Mouse (Mus musculus) cerebral cortex, adult 2 months (tissue): Measurements from ENCODE around the gene Crebrf.

Source experiments
- whole genome bisulfite sequencing: fragments of 180-500 bp; shearing (Covaris S2); methylation state at CpG from one replicate; pipeline ENCODE4 v1.1.7; 2018; 5-methylcytosine and 5-hydroxymethylcytosine counted together

The Crebrf gene

DNA sequence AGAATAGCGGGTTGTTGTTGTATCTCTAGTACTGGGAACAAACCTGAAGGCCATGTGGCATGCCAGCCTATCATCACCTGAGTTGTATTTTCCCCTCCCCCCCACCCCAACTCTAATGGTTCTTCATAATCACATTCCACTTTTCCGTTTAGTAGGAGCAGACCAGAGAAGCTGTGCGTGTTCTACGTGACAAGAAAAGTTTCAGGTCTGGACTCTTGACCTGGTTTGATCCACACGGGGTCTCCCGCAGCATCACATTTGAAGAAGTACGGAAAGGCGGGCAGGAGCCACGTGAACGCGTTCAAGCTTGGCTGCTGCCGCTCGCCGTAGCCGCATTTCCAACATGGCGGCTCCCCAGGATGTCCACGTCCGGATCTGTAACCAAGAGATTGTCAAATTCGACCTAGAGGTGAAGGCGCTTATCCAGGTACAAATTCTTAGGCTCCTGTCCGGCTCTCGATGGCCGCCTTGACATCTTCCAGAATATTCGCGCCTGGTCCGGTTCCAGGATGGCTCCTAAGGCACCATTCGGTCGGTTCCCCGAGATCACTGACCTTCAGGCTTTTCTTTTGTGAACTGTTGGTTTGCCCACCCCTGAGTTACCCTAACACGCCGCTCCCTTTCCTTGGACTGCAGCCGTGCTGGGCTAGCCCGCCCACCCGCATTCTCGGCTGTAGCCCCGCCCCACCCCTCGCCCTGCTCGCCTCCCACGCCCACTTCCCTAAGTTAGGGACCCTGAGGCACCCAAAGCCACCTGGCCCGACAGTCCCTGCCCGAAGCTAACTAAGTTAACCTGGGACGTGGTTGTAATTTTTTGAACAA lies 65.5 kb downstream of the Crebrf start, which contains the start of gene Bnip1:
Bnip1 (plus strand) TSS at position 317 of the 822 bp plus-strand sequence.
- under 1% methylated on average over 42 of the region's 42 CpGs for WGBS

GRCm38 (mm10) chr17:26781610-26782043 lies 66.2 kb downstream of the Crebrf start:
- WGBS: 13% methylated on average over 5 of the region's 5 CpGs

- 84% methylated on average over 8 of the region's 8 CpGs for WGBS
These were observed 69.1 kb downstream of the Crebrf start for GRCm38 (mm10) chr17:26784525-26784924.

DNA sequence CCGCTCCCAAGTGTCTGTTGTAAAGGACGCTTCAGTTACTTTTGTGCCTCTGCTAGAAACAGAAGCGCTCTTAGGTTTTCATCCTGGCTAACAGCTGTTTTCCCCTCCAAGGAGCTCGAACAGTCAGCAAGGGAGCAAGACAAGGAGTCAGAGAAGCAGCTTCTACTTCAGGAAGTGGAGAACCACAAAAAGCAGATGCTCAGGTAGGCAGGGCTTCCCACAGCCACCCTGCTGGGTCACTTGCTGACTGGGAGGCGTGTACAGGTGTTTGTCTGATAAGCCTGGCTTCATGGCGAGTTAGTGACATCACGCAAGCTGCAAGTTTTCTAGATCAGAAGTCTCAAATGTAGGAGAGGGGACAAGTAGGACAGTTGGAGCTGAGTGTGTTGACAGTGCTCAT lies 71.1 kb downstream of the Crebrf start:
- 96% methylated on average over 7 of the region's 7 CpGs for WGBS

GRCm38 (mm10) chr17:26788986-26789385 lies 73.5 kb downstream of the Crebrf start:
- 96% methylated on average over 8 of the region's 8 CpGs for WGBS

DNA sequence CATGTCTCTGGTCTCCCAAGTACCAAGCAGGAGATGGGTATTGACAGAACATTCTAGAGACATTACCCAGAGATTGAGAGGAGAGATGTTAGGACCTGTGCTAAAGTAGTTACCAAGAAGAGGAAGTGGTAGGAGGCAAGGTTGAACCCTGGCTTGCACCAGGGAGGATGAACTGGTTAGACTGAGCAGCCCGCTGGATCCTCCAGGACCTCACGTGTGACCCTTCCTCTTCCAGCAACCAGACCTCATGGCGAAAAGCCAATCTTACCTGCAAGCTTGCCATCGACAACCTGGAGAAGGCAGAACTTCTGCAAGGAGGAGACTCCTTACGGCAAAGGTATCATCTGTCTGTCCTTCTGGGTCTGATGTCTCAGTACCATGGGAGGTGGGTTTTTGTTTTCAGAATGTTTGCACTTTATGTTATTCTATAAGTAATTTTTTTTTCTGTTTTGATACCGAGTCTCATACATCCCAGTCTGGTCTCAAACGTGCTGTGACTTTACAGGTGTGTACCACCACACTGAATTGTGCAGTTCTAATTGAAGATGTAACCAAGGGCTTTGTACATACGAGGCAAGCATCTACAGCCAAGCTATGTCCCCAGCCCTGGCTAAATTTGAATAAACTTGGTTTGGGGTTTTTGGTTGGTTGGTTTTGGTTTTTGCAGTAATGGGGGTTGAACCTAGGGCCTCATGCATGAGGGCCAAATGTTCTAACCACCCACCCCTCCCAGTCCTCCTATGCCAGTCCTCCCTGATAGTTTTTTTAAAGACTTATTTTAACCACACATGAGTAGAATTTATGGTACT lies 74.2 kb downstream of the Crebrf start:
- 91% methylated on average over 8 of the region's 8 CpGs for WGBS

GRCm38 (mm10) chr17:26790269-26791214 lies 75.1 kb downstream of the Crebrf start:
- 81% methylated on average over 11 of the region's 11 CpGs for WGBS

GRCm38 (mm10) chr17:26791580-26791979 lies 76.1 kb downstream of the Crebrf start:
- 51% methylated on average over 7 of the region's 7 CpGs for WGBS

- 72% methylated on average over 15 of the region's 15 CpGs for WGBS
These were observed 76.6 kb downstream of the Crebrf start for GRCm38 (mm10) chr17:26792096-26792495.

DNA sequence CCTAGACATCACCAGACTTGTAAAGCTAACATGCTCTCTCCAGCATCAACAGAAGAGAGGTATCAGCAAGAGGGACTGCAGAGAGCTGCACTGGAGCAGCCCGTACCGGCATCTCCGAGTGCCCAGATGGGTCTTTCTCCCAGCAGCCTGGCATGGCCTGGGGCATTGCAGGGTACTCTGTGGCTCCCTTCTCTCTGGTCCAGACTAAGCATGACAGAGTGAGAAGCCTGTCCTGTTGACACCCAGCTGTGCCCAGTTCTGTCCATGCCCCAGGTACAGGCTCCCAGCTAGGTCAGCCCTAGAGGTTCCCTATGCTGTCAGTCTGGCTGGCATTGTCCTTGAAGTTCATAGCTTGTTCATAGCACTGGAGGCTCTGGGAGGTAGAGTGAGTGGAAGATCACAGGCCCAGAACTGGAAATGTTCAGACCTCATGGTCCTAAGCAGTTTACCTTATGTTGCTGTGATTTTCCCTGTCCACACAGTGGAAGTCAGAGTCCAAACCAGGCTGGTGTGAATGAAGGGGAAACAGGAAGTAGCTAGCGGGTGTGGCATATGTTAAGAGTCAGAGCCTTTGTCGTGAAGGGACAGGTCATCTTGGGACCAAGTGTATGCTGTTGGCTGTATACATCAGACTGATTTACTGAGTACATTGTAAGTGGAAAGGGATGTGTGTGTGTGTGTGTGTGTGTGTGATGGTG lies 77.8 kb downstream of the Crebrf start:
- 80% methylated on average over 5 of the region's 5 CpGs for WGBS

DNA sequence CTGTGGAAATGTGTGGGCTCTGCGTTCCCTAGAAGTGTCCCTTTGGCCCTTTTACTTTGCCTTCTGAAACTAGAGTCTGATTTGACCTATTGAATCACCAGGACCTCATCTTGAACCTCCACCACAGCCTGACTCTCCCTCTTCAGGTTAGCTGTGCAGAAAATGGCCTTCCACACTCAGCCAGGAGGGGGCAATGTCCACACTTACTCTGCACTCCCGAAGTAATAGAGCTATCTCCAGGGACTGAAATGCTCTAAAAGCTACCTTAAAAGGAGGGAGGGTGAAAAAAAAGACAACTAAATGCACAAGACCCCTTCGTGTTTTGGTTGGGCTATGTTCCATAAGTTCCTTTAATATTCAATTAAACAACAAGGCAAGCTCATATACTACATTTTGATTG lies 79.3 kb downstream of the Crebrf start:
- 25% methylated on average over 3 of the region's 3 CpGs for WGBS

- 67% methylated on average over 7 of the region's 7 CpGs for WGBS
These were observed 79.9 kb downstream of the Crebrf start for GRCm38 (mm10) chr17:26795386-26795785.

DNA sequence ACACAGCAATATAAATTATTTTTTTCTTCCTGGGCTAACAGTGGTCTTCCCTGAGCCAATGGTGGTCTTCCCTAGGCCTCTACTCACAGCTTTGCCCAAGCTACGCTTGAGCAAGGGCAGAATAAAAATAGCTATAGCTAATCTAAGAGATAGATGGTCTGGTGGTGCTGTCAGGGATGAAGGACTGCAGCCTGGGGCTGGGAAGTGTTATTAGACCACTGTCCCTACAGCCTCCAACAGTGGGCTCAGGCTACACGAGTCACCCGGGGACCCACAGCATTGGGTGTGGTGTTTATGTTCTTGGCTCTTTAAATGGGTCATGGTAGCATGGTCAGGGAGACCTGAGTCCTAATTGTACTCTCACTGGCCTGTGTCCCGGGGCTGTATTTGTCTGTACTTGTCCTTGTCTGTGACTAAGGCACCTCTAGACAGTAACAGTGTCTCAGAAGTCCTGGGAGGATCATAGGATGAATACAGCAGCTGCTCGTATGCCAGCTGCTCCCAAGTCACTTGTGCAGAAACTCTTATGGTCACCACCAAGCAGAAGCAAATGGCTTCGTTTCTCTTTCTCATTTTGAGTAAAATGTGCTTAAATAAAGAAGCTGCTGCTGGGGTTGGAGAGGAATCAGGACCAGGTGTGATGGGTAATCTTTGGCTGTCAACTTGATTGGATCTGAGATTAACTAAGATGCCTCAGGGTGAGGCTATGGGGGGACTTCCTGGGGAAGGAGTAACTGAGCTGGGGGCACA lies 82.1 kb downstream of the Crebrf start:
- WGBS: 73% methylated on average over 6 of the region's 6 CpGs

- WGBS: 91% methylated on average over 3 of the region's 3 CpGs
These were observed 87.4 kb downstream of the Crebrf start for GRCm38 (mm10) chr17:26802886-26803285.

GRCm38 (mm10) chr17:26812607-26813006 lies 97.2 kb downstream of the Crebrf start:
- 76% methylated on average over 2 of the region's 2 CpGs for WGBS

- 89% methylated on average over 9 of the region's 9 CpGs for WGBS
These were observed 98.0 kb downstream of the Crebrf start for GRCm38 (mm10) chr17:26813497-26813896.

DNA sequence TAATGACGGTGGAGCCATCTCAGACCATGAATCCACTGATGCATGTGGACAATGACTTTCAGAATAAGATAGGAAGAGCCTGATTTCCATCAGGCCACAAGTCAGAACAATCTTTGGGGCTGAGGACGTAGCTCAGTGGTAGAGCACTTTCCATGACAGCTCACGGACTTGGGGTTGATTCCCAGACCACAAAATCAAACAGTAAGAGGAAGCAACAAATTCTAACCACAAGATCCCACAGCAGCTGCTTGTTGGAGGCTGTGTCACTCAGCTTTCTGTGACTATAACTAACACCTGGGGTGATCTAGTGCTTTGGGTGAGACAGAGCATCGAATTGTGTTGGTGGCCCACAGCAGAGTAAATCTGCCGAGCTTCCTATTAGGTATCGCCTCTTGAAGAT lies 101.4 kb downstream of the Crebrf start:
- 77% methylated on average over 6 of the region's 6 CpGs for WGBS

- 76% methylated on average over 17 of the region's 17 CpGs for WGBS
These were observed 110.7 kb downstream of the Crebrf start for GRCm38 (mm10) chr17:26826131-26826530.
